Mouse (Mus musculus) lung, embryonic 14.5 days (tissue): ENCODE data around the gene Shld1. TPM values are rescaled to one million over a fixed set of nuclear protein-coding genes. Genes with fewer than 3 reads are reported as not detected.

Source experiments
- ATAC-seq: fragments of 200-750 bp; cut with Nextera tagmentation; 2 replicates; pipeline ENCODE4 v1.8.0; 2017; ENCODE audit warnings: mild to moderate bottlenecking, moderate TSS enrichment, moderate library complexity; ENCODE audit not compliant: insufficient read depth
- DNase-seq: peaks from one replicate; pipeline ENCODE4 v3.0.0-alpha.2; 2015
- H3K27ac ChIP-seq: fragments of 300-500 bp; sonication (generic); 2 replicates; pipeline ENCODE4 v1.5.1; 2014; ENCODE audit warnings: low read depth, mild to moderate bottlenecking, moderate library complexity
- H3K27me3 ChIP-seq: fragments of 300-500 bp; sonication (generic); 2 replicates; pipeline ENCODE4 v1.6.1; 2014; ENCODE audit warnings: low read length, control low read depth; ENCODE audit not compliant: insufficient read depth
- H3K36me3 ChIP-seq: fragments of 300-500 bp; sonication (generic); 2 replicates; pipeline ENCODE4 v1.6.1; 2014; ENCODE audit warnings: control low read depth; ENCODE audit not compliant: insufficient read depth
- H3K4me1 ChIP-seq: fragments of 300-500 bp; sonication (generic); 2 replicates; pipeline ENCODE4 v1.6.1; 2014; ENCODE audit warnings: antibody characterized with exemption, control low read depth; ENCODE audit not compliant: insufficient read depth
- H3K4me2 ChIP-seq: fragments of 300-500 bp; sonication (generic); 2 replicates; pipeline ENCODE4 v1.6.1; 2014; ENCODE audit warnings: mild to moderate bottlenecking
- H3K4me3 ChIP-seq: fragments of 300-500 bp; sonication (generic); 2 replicates; pipeline ENCODE4 v1.5.1; 2014; ENCODE audit warnings: low read depth, low read length
- H3K9ac ChIP-seq: fragments of 300-500 bp; sonication (generic); 2 replicates; pipeline ENCODE4 v1.6.1; 2014
- H3K9me3 ChIP-seq: fragments of 300-500 bp; sonication (generic); 2 replicates; pipeline ENCODE4 v1.6.1; 2016; ENCODE audit warnings: low read depth, low read length, control low read depth
- CTCF ChIP-seq: IDR thresholded peaks from 2 replicates; pipeline ENCODE4 v1.5.1; 2016; ENCODE audit warnings: antibody characterized with exemption, low read depth
- WGBS: fragments of 180-500 bp; shearing (Covaris S2); extraction: QIAGEN DNeasy Blood & Tissue Kit; methylation state at CpG from one replicate; pipeline ENCODE4 v1.1.7; 2014; 5-methylcytosine and 5-hydroxymethylcytosine counted together
- polyA plus RNA-seq: library from polyadenylated mRNA; unstranded; fragments of >200 nt; fragmentation: Nextera tagmentation; extraction: Ambion mirVana; gene quantifications from 2 replicates; pipeline ENCODE4 v1.2.1, GENCODE M21; 2014

Shld1 gene
- polyA plus RNA-seq, 1 experiment from 2014 or later = 12.7 TPM

DNA sequence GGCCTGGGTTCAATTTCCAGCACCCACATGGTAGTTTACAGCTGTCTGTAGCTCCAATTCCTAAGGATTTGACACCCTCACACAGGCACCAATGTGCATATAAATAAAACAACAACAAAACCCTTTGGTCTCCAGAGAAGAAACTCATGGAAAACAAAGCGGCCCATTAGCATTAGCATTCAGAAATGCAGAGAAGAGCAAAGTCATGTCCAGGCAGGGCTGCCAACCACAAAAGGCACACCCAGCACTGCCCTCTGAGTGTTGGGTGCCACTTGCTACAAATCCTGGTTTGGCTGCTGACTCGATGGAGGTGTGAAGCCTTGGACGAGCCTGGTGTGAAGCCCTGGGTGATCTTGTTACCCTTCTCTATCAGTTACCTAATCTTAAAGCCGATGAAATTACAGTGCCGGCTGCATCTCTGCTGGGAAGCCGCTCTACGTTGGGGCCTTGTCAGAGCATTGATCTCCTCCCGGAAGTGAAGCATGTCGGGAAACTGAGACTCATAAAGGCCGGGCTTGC, 37.3 kb upstream of the Shld1 start:
- TF ChIP-seq CTCF = no peak
- H3K27ac ChIP-seq = no peak overlapping the region
- H3K9me3 ChIP-seq = no peaks in the 10 kb centered on the region
- H3K36me3 ChIP-seq = no peaks in the 10 kb centered on the region
- H3K27me3 ChIP-seq = no peaks in the 10 kb centered on the region
- WGBS = 67% methylated on average over 10 of the region's 10 CpGs
- no peak overlapping the region for H3K4me3 ChIP-seq
- H3K9ac ChIP-seq = no peak overlapping the region
- DNase-seq (no peak), ATAC-seq (no peak)
- no peaks in the 10 kb centered on the region for H3K4me1 ChIP-seq
- no peak overlapping the region for H3K4me2 ChIP-seq

DNA sequence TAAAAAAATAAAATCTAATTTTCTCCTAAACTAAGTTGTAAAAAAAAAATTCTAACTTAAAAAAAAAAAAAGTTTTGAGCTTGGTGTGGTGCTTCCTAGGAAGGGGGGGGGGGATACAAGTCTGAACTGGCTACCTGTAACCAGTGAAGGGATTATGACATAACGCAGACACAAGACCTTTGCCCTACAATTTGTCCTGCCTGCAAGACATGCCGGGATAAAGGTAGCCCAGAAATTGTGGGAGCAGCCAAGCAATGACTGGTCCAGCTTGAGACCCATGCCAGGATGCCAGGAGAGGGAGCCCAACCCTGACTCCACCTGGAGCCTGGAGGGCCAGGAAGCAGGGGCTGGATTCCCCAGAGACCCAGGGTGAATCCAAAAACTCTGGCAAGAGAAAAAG, 36.2 kb upstream of the Shld1 start:
- 71% methylated on average over 2 of the region's 2 CpGs for WGBS
- TF ChIP-seq CTCF = no peak

DNA sequence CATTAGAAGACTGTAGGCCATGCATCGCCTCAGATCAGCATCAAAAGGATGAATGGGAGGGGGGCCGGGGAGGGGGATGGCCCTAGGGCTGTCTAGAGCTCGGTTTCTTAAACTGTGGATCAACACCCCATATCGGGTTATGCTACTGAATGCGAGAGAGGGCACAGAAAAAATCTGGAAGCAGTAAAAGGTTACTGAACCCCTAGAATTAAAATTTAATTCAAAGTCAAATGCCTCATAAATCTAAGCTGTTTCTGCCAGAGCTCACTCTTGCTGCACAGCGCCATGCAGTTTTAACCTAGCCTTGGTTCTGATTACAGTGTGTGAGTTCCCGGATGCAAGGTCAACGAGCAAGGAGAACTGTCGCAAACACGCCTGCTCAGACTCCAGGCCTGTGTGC, 34.3 kb upstream of the Shld1 start:
- Histone ChIP-seq H3K9ac (no peak overlapping the region), H3K9me3 (no peaks in the 10 kb centered on the region), H3K4me2 (no peak overlapping the region), H3K36me3 (no peaks in the 10 kb centered on the region), H3K4me1 (no peaks in the 10 kb centered on the region), H3K27me3 (no peaks in the 10 kb centered on the region), H3K4me3 (no peak overlapping the region), H3K27ac (no peak overlapping the region)
- WGBS = 43% methylated on average over 10 of the region's 10 CpGs
- no peak for ATAC-seq
- DNase-seq = peak; percentile 6
- no peak for TF ChIP-seq CTCF

More for the DNA sequence above, 36.2 kb upstream of the Shld1 start:
- Histone ChIP-seq H3K4me3 (no peak overlapping the region), H3K4me2 (no peak overlapping the region), H3K27me3 (no peaks in the 10 kb centered on the region), H3K27ac (no peak overlapping the region), H3K4me1 (no peaks in the 10 kb centered on the region), H3K36me3 (no peaks in the 10 kb centered on the region), H3K9ac (no peak overlapping the region), H3K9me3 (no peaks in the 10 kb centered on the region)
- ATAC-seq = no peak
- DNase-seq = no peak

DNA sequence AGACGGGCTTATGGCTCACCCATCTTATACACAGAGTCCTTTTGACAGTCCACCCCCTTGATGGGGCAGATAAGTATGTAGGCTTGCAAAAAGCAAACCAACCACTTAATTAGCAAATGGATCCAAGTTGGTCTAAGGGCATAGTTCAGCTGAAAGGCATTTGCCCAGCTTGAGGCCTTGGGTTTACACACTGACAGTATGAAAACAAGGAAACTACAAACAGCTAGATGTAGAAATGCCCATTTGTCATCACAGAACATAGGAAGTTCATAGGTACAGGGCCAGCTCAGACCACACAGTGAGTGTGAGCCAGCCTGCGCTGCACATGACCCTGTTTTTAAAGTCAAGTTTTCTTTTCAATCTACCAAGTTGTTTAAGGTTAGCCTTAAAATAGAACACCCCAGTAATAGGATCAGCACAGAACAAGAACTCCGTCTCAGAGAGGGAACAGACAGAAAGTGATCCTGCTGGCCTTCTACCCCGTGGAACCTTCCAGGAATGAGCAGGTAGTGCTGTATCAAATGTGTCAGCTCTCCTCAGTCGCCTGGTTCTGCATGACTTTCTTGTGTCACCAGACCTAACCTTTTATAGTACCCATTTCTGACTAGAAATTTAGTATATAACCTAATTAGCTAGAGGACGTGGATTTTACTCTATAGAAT, 31.8 kb upstream of the Shld1 start:
- Histone ChIP-seq H3K36me3 (no peaks in the 10 kb centered on the region), H3K27me3 (no peaks in the 10 kb centered on the region), H3K9me3 (no peaks in the 10 kb centered on the region), H3K4me1 (no peaks in the 10 kb centered on the region), H3K27ac (no peak overlapping the region), H3K4me3 (no peak overlapping the region), H3K9ac (no peak overlapping the region), H3K4me2 (no peak overlapping the region)
- ATAC-seq (no peak), DNase-seq (no peak)
- 72% methylated on average over 6 of the region's 6 CpGs for WGBS
- TF ChIP-seq CTCF = no peak

DNA sequence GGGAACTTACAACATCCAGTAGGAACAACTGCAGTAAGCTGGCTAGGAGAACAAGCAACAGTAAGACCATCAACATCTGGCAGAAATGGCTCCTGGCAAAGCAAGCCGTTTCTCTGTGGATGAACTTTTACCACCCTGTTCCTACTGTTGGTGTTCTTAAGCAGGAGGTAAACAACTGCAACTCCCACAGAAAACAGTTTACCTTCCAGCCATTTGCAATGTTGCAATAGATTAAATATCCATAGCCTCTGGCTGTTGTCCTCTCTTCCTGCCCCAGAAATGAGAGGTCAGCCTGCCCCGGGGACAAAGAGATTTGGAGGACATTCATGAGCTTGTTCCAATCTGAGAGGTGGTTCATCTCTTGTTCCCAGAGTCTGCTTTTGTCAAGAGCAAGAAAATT, 29.5 kb upstream of the Shld1 start:
- H3K4me1 ChIP-seq = no peaks in the 10 kb centered on the region
- H3K4me2 ChIP-seq = no peak overlapping the region
- H3K9ac ChIP-seq = no peak overlapping the region
- TF ChIP-seq CTCF = no peak
- H3K27ac ChIP-seq = no peak overlapping the region
- DNase-seq = no peak
- H3K9me3 ChIP-seq = no peaks in the 10 kb centered on the region
- ATAC-seq = no peak
- H3K4me3 ChIP-seq = no peak overlapping the region
- H3K27me3 ChIP-seq = no peaks in the 10 kb centered on the region
- H3K36me3 ChIP-seq = no peaks in the 10 kb centered on the region
- WGBS = 70% methylated on average over 2 of the region's 2 CpGs

DNA sequence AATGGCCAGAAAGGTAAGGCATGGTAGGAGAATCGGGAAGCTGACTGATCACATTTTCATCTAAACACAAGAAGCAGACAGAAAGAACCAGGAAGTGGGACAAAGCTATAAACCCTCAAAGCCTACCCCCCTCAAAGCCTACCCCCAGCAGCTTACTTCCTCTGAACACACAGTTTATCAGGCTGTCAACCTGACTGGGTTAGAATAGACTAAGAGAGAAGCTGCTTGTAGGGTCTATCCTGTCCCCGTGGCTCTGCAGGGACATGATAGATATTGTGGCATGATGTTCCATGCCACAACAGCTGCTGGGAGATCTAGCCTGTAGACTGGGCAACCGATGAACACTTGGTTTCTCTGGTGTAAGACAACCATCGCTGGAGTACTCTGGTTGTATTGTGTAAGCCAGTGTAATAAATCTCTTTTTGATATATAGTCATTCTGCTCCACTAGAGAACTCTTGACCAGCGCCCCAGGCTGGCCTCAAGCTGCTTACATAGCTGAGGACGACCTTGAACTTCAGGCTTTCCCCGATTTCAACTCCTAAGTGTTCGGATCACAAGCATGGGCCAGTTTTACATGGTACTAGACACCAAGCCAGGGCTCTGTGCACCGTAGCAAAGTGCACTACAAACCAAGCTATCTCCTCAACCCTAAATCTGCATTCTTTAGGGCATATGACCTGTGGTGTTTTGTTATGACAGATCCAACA, 28.2 kb upstream of the Shld1 start:
- H3K9ac ChIP-seq = no peak overlapping the region

DNA sequence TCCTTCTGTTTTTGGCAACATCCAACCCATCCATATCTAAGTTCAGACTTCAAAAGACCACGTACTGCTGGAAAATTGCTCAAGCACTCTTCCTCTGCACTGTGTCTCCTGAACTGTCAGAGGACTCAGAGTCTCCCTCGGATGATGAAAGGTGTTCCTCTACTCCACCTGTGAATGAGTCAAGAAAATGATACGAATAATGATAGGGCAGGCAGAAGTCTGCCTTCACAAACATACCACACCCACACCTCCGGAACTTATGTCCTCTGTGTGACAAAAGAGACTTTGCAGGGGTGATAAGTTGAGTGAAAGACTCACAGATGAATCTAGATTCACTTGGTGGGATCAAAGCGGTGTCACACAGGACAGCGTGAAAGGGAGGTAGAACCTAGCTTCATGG, 17.6 kb upstream of the Shld1 start:
- no peak overlapping the region for H3K27ac ChIP-seq
- no peak overlapping the region for H3K4me2 ChIP-seq
- 70% methylated on average over 6 of the region's 6 CpGs for WGBS
- no peaks in the 10 kb centered on the region for H3K36me3 ChIP-seq
- H3K4me3 ChIP-seq = no peak overlapping the region
- DNase-seq (no peak), ATAC-seq (no peak)
- H3K9me3 ChIP-seq = no peaks in the 10 kb centered on the region
- no peak overlapping the region for H3K9ac ChIP-seq
- H3K4me1 ChIP-seq = no peaks in the 10 kb centered on the region
- H3K27me3 ChIP-seq = no peaks in the 10 kb centered on the region
- no peak for TF ChIP-seq CTCF

More for the DNA sequence above, 28.2 kb upstream of the Shld1 start:
- 70% methylated on average over 9 of the region's 9 CpGs for WGBS
- H3K4me3 ChIP-seq = no peak overlapping the region
- DNase-seq (no peak), ATAC-seq (no peak)
- no peaks in the 10 kb centered on the region for H3K4me1 ChIP-seq
- no peak for TF ChIP-seq CTCF
- no peaks in the 10 kb centered on the region for H3K27me3 ChIP-seq
- no peak overlapping the region for H3K27ac ChIP-seq
- H3K4me2 ChIP-seq = no peak overlapping the region
- H3K36me3 ChIP-seq = no peaks in the 10 kb centered on the region
- H3K9me3 ChIP-seq = no peaks in the 10 kb centered on the region
